Mouse (Mus musculus) kidney, postnatal 0 days (tissue): ENCODE measurements at regions not wholly inside any gene's neighbourhood (a gene's known extent, or its start where the extent isn't known, plus 50 kb on each side); places are given as distances from the start of the nearest gene placed in this dataset.
A peak's percentile ranks its signal among the peaks of the same experiment; 100 is the strongest.
"Not testable (repeated sequence)": the region's sequence is repeated elsewhere in the genome, so short reads cannot be mapped to it uniquely, and the experiment has no call there.

Source experiments
- ATAC-seq: fragments of 200-750 bp; cut with Nextera tagmentation; replicated peaks from 2 replicates; pipeline ENCODE4 v1.8.0; 2017; ENCODE audit warnings: low read depth, moderate number of reproducible peaks, moderate TSS enrichment, moderate library complexity; ENCODE audit not compliant: low FRiP score
- DNase-seq: peaks from one replicate; pipeline ENCODE4 v3.0.0-alpha.2; 2016; ENCODE audit warnings: low spot score
- H3K27ac ChIP-seq: fragments of 300-500 bp; sonication (generic); 2 replicates; pipeline ENCODE4 v1.5.1; 2014; ENCODE audit warnings: mild to moderate bottlenecking
- H3K27me3 ChIP-seq: fragments of 300-500 bp; sonication (generic); 2 replicates; pipeline ENCODE4 v1.6.1; 2014; ENCODE audit warnings: low read length, mixed read lengths; ENCODE audit not compliant: insufficient read depth
- H3K36me3 ChIP-seq: fragments of 300-500 bp; sonication (generic); 2 replicates; pipeline ENCODE4 v1.6.1; 2014; ENCODE audit warnings: low read length, mixed read lengths; ENCODE audit not compliant: insufficient read depth
- H3K4me1 ChIP-seq: fragments of 300-500 bp; sonication (generic); replicated peaks from 2 replicates; pipeline ENCODE4 v1.6.1; 2014; ENCODE audit warnings: antibody characterized with exemption, low read length, mixed read lengths; ENCODE audit not compliant: insufficient read depth
- H3K4me2 ChIP-seq: fragments of 300-500 bp; sonication (generic); 2 replicates; pipeline ENCODE4 v1.6.1; 2014; ENCODE audit warnings: mild to moderate bottlenecking, low read length, moderate library complexity, mixed read lengths
- H3K4me3 ChIP-seq: fragments of 300-500 bp; sonication (generic); replicated peaks from 2 replicates; pipeline ENCODE4 v1.5.1; 2014; ENCODE audit warnings: low read depth, low read length
- H3K9ac ChIP-seq: fragments of 300-500 bp; sonication (generic); 2 replicates; pipeline ENCODE4 v1.6.1; 2014; ENCODE audit warnings: low read depth, low read length
- H3K9me3 ChIP-seq: fragments of 300-500 bp; sonication (generic); replicated peaks from 2 replicates; pipeline ENCODE4 v1.6.1; 2016; ENCODE audit warnings: low read length, inconsistent platforms, mixed read lengths
- CTCF ChIP-seq: IDR thresholded peaks from 2 replicates; pipeline ENCODE4 v1.5.1; 2016; ENCODE audit warnings: antibody characterized with exemption, low read depth, mild to moderate bottlenecking, moderate library complexity
- WGBS: fragments of 180-500 bp; shearing (Covaris S2); extraction: QIAGEN DNeasy Blood & Tissue Kit; methylation state at CpG from one replicate; pipeline ENCODE4 v1.1.7; 2014; 5-methylcytosine and 5-hydroxymethylcytosine counted together

GRCm38 (mm10) chr11:31555042-31555441 lies 116.6 kb downstream of the Bod1 start:
- H3K9me3 ChIP-seq = no peaks in the 10 kb centered on the region
- DNase-seq = peak; percentile 56
- no peaks in the 10 kb centered on the region for H3K36me3 ChIP-seq
- WGBS = 40% methylated on average over 4 of the region's 4 CpGs
- H3K4me2 ChIP-seq = no peak overlapping the region
- no peak overlapping the region for H3K27ac ChIP-seq
- no peaks in the 10 kb centered on the region for H3K27me3 ChIP-seq
- H3K4me1 ChIP-seq = no peaks in the 10 kb centered on the region; the same call in 1 of the 2 replicates
- TF ChIP-seq CTCF = no peak
- no peak overlapping the region for H3K4me3 ChIP-seq
- H3K9ac ChIP-seq = no peak overlapping the region
- peak; percentile 90 for ATAC-seq

- DNase-seq = no peak
- no peak for ATAC-seq
- H3K4me1 ChIP-seq = no peaks in the 10 kb centered on the region; the same call in 1 of the 2 replicates
- H3K9me3 ChIP-seq = no peaks in the 10 kb centered on the region
- H3K9ac ChIP-seq = no peak overlapping the region
- no peak overlapping the region for H3K4me2 ChIP-seq
- H3K4me3 ChIP-seq = no peak overlapping the region
- H3K27me3 ChIP-seq = no peaks in the 10 kb centered on the region
- WGBS = 62% methylated on average over 10 of the region's 10 CpGs
- no peak overlapping the region for H3K27ac ChIP-seq
- H3K36me3 ChIP-seq = no peaks in the 10 kb centered on the region
- TF ChIP-seq CTCF = no peak
These were observed 119.9 kb downstream of the Bod1 start for GRCm38 (mm10) chr11:31551614-31552271.

GRCm38 (mm10) chr11:31550747-31551613 lies 120.7 kb downstream of the Bod1 start:
- ATAC-seq (0 out of 2 replicates have a peak, but pooled peaks have one; percentile 6), DNase-seq (peak; percentile 43)
- no peak overlapping the region for H3K27ac ChIP-seq
- H3K27me3 ChIP-seq = no peaks in the 10 kb centered on the region
- whole genome bisulfite sequencing = 32% methylated on average over 6 of the region's 6 CpGs
- no peak overlapping the region for H3K9ac ChIP-seq
- no peaks in the 10 kb centered on the region; the same call in 1 of the 2 replicates for H3K4me1 ChIP-seq
- no peaks in the 10 kb centered on the region for H3K9me3 ChIP-seq
- TF ChIP-seq CTCF = no peak
- H3K4me3 ChIP-seq = no peak overlapping the region
- no peaks in the 10 kb centered on the region for H3K36me3 ChIP-seq
- no peak overlapping the region for H3K4me2 ChIP-seq

- H3K9me3 ChIP-seq, DNase-seq, H3K9ac ChIP-seq, H3K4me1 ChIP-seq, H3K4me2 ChIP-seq, H3K4me3 ChIP-seq, H3K36me3 ChIP-seq, H3K27me3 ChIP-seq, H3K27ac ChIP-seq, ATAC-seq: not testable (repeated sequence)
- 91% methylated on average over 10 of the region's 10 CpGs for WGBS
These were observed 126.2 kb downstream of the Bod1 start for GRCm38 (mm10) chr11:31545514-31545913.

GRCm38 (mm10) chr11:31542635-31543219 lies 129.0 kb downstream of the Bod1 start:
- Histone ChIP-seq H3K36me3 (no peaks in the 10 kb centered on the region), H3K27ac (no peak overlapping the region), H3K4me2 (no peak overlapping the region), H3K9ac (no peak overlapping the region), H3K27me3 (no peaks in the 10 kb centered on the region), H3K4me1 (no peaks in the 10 kb centered on the region), H3K4me3 (no peak overlapping the region), H3K9me3 (no peaks in the 10 kb centered on the region)
- ATAC-seq = 0 out of 2 replicates have a peak, but pooled peaks have one; percentile 25
- TF ChIP-seq CTCF = no peak
- no peak for DNase-seq
- 74% methylated on average over 8 of the region's 8 CpGs for WGBS

- TF ChIP-seq CTCF = no peak
- 86% methylated on average over 3 of the region's 3 CpGs for WGBS
- no peak for DNase-seq
- no peaks in the 10 kb centered on the region for H3K36me3 ChIP-seq
- no peaks in the 10 kb centered on the region for H3K27me3 ChIP-seq
- no peaks in the 10 kb centered on the region for H3K9me3 ChIP-seq
- ATAC-seq = no peak
- H3K4me3 ChIP-seq = no peak overlapping the region
- no peak overlapping the region for H3K9ac ChIP-seq
- H3K4me1 ChIP-seq = no peaks in the 10 kb centered on the region
- no peak overlapping the region for H3K27ac ChIP-seq
- no peak overlapping the region for H3K4me2 ChIP-seq
These were observed 130.3 kb downstream of the Bod1 start for GRCm38 (mm10) chr11:31541425-31541824.
